Mouse (Mus musculus) brain, embryonic 14.5 days (tissue): Measurements from ENCODE around the gene Trp63.

ENCODE experiments used
- CTCF ChIP-seq: fragments of 200-500 bp; IDR thresholded peaks from 2 replicates; pipeline ENCODE4 v1.5.1; 2012; ENCODE audit warnings: inconsistent platforms, mild to moderate bottlenecking, moderate library complexity, borderline replicate concordance; ENCODE audit not compliant: insufficient read depth, insufficient read length; ENCODE audit errors: extremely low read depth
- POLR2A ChIP-seq: fragments of 200-500 bp; IDR thresholded peaks from 2 replicates; pipeline ENCODE4 v1.6.1; 2012; ENCODE audit warnings: mild to moderate bottlenecking, inconsistent platforms, borderline replicate concordance; ENCODE audit not compliant: poor library complexity, insufficient read depth, insufficient read length, severe bottlenecking; ENCODE audit errors: extremely low read depth

- TF ChIP-seq POLR2A, result no peak
- no peak for TF ChIP-seq CTCF
These were observed 159.4 kb downstream of the Trp63 start for GRCm38 (mm10) chr16:25842996-25843395.
